Mouse (Mus musculus): ENCODE results near the gene Car8.

GRCm38 (mm10) chr4:8203367-8203766 lies 35.5 kb downstream of the Car8 start:
- TF ChIP-seq CTCF (conservative IDR thresholded peaks at IDR 0.05; ENCODE audit: low read length) (no peak), POU5F1 (IDR thresholded peaks at IDR 0.05; ENCODE audit: borderline replicate concordance, low read length) (no peak)
